Mouse (Mus musculus) cortical plate, adult 2 months (tissue): ENCODE results near the gene Gbp8.
"Not testable (repeated sequence)": the region's sequence is repeated elsewhere in the genome, so short reads cannot be mapped to it uniquely, and the experiment has no call there.

Experiments used
- CTCF ChIP-seq: fragments of 200-500 bp; IDR thresholded peaks from 2 replicates; pipeline ENCODE4 v1.5.1; 2011; ENCODE audit warnings: mild to moderate bottlenecking, control low read depth, low read length; ENCODE audit not compliant: insufficient read depth; ENCODE audit errors: extremely low read depth
- POLR2A ChIP-seq: fragments of 200-500 bp; IDR thresholded peaks from 2 replicates; pipeline ENCODE4 v1.6.1; 2011; ENCODE audit warnings: mild to moderate bottlenecking, low read length, control low read depth; ENCODE audit not compliant: insufficient read depth; ENCODE audit errors: extremely low read depth

DNA sequence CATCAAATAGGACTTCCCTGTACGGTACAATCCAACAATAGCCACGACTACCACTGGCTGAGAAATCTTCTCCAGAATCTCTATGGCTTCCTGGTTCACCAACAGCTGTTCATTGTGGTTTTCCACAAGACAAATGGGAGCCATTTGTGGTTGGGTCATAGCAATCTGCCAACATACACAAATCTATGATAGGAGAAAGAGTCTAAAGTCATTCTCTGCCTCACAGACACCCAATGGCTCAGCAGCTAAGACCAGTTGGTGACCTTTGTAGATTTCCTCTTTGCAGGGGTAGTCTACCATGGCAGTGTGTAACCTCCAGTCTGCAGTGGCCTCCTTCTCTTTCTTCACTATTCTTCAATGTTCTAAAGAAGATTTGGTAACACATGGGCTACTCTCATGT is 33.7 kb downstream of the Gbp8 start:
- TF ChIP-seq CTCF, POLR2A: not testable (repeated sequence)
